Mouse (Mus musculus) mature B cell (primary cell): ENCODE data around the gene Cyp2f2.

ENCODE experiments used
- in situ Hi-C: fragments of 300-500 bp; cut with MboI; formaldehyde crosslinking; loops from 2 replicates; pipeline ENCODE4 v1.14.3; 2019

Gene Cyp2f2

DNA sequence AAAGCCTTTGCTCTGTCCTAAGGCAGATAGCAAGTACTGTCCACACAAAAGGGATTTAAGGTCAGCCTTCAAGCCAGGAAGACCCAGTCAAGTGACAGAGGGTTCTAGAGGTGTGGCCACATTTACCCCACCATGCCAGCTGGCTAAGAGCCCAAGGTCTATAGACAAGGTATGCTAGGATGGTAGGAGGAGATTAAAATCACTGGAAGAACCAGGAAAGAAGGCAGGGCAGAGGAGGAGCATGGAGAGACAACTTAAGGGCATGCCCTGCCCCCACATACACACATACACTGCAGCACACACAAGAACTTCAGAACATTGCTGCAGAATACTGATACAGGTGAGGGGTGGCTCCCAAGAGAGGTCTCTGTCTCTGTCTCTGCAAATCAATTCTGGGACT is at the start of gene Cyp2f2:
Gene Cyp2f2, plus strand, starts transcription at position 234 of the 400 bp plus-strand sequence.
- in situ Hi-C loops, result no loop called here

DNA sequence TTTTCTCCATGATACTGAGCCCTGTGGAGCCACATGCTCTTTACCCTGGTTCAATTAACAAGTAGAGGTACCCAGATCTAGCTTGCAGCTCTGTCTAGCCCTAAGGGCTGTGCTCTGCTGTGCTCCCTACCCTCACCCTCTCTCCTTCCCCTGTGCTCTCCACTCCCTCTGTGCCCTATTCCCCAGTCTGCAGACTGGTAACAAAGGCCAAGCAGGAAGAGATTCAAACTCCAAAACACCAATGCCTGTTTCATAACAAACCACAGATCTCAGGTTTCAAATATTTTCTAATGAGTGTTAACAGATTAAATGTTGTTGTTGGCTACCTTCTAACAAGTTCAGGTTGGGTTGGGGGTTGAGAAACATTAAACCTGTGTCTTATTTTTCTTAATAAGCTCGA is 41.1 kb upstream of the Cyp2f2 start:
- in situ Hi-C loops, result no loop called here

DNA sequence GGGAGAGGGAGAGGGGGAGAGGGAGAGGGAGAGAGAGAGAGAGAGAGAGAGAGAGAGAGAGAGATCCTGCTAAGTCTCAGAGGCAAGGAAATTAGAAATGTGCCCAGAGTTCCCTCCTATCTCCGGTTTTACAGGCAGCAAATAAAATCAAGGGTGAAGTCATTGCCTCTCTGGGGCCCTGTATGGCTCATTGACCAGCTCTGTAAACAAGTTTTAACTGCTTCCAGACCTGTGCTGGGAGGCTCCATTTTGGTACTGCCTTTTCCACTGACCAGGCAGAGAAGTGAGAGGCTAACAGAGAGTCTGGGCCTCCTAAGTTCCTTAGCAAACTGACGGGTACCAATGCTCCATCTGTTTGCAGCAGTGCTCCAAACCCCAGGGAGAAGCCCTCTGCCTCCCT is 38.1 kb upstream of the Cyp2f2 start:
- in situ Hi-C loops, result no loop called here

DNA sequence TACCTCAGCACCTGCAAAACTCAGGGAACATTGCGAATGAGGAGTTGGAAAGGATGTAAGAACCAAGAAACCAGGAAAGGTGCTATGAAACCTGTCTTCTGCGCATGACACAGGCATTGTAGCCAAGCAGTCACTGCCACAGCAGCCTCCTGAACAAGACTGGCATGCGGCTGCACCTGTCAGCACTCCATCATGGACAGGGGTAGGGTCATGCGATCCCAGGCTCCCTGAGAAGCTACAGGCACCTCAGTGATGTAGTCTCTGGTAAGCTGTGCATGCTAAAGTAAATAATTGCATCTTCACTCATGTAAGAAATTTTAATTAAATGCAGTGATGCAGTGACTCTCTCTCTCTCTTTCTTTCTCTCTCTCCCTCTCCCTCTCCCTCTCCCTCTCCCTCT is 28.7 kb upstream of the Cyp2f2 start:
- in situ Hi-C loops, result no loop called here

DNA sequence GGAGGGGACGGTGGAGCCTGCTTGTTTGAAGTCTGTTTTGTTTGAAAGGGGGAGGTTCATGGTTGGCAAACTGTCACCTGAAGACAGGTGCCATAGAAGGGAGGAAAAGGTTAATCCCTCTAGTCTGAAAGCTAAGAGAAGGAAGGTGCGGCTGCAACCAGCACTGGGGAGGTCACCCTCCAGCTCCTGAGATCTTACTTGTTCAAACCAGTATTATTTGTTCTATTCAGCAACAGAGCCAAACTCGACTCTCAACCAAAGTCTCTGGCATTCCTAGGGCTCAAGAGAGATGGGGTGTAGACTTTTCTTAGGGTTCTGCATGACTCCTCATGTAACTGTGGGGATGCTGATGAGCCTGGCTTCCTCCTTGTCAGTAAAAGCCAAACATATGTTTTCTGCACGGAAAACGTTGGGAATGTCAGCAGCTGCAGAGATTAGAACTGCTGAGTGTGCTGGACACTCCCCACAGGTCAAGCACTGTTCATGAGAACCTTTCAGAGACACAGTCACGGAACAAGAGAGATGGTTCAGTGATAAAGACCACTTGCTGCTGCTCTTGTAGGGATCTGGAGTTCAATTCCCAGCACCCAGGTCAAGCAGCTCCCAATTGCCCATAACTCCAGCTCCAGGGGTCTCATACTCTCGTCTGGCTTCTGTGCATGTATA is 27.5 kb upstream of the Cyp2f2 start:
- in situ Hi-C loops, result no loop called here

DNA sequence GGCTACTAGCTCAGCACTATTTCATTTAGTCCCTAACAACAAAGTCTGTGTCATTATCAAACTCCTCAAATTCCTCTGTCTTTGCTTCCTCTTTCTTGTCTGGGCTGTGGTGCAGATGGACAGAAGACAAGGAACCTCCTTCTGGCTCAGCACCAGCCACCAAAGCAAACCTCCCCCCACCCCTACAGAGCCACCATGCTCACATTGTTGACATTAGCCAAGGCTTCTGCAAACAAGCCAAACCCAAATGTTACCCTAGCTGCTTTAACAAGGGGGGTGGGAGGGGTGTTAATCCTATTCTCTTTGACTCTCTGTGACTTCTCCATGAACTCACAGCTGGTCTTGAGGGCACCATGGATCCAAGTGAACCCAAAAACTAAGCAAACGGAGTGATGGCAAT is 26.8 kb upstream of the Cyp2f2 start:
- in situ Hi-C loops, result no loop called here

DNA sequence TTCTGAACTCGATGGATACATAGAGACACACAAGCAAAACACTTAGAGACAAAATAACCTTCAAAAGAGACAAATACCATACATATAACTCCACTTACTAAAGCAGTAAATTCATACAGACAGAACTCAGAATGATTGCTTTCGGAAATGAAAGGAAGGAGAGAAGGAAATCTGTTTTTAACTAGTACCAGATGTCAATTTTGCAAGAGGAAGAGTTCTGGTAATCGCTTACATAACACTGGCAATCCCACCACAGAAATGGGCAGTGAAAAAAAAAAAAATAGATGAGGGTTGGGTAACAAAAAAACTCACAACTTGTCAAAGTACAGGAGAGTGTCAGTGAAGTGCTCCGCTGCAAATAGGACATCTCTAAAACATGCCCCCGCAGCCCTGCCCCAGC is 14.8 kb upstream of the Cyp2f2 start:
- in situ Hi-C loops, result no loop called here

DNA sequence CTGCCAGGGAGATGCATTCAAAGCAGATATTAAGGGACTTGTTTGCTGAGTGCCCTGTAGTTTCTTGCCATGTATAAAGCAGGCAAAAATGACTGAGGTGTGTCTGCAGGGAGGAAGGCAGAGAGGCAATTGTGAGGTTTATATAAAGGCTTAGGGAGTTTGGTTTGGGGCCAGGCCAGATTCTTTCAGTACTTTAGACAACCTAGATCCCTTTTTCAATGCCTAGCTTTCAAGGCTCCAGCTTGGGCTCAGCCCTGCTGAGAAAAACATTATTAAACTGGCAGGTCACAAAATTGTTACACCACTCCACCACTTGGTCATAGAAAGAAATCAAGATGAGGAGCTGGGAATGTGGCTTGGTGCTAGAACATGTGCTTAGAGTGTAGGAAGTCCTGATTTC is 9.4 kb upstream of the Cyp2f2 start:
- in situ Hi-C loops, result no loop called here

DNA sequence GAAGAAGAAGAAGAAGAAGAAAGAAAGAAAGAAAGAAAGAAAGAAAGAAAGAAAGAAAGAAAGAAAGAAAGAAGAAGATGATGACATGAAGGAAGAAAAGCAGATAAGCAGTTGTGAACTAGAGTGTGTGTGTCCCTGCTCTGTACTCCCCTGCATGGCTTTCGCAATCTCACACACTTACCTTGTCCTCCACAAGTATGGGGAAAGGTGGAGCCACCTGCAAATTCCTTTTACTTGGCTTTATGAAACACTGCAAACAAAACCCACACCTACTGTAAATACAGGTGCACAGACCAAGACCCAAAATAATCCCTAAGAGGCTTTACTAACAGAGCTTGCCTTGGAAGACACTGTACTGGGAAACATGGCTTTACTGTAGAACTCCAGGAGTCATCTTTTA is 8.7 kb upstream of the Cyp2f2 start:
- in situ Hi-C loops, result no loop called here

DNA sequence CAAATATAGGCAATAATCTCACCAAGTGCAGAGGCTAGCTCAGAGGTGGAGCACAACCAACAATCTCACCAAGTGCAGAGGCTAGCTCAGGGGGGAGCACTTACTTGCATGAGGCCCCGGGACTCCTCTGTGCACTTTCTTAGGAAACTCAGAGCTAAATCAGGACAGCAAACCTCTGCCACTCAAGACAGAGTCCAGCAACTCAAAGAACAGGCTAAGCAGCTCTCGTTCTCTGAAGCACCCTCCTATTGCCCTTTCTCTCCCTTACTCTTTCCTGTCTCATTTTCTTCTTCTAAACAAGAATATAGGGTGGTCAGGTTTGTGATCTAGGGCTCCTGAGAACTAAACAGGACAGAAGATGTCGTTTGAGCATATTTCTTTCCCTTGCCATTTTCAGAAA is 7.7 kb upstream of the Cyp2f2 start:
- in situ Hi-C loops, result no loop called here

DNA sequence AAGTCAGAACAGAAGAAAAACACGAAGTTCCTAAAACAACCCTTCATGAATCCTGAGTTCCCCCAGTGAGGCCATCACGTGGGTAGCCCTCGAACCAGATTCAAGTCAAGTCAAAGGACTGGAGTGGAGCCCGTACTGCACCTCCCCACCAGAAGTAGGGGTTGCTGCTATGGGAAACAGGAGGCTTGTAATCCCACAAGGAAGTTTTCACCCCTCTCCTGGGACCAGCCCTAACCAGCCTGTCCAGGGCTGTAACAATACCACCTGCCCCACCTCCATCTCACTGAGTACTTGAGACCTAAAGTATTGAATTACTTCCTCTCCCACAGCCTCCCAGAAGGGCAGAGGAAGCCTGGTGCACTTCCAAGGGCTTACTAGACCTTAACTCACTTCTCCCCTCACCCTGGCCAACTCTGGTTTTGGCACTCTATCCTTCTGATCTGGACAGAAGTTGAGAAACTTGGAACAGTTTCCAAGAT is 1.6 kb upstream of the Cyp2f2 start:
- in situ Hi-C loops, result no loop called here

DNA sequence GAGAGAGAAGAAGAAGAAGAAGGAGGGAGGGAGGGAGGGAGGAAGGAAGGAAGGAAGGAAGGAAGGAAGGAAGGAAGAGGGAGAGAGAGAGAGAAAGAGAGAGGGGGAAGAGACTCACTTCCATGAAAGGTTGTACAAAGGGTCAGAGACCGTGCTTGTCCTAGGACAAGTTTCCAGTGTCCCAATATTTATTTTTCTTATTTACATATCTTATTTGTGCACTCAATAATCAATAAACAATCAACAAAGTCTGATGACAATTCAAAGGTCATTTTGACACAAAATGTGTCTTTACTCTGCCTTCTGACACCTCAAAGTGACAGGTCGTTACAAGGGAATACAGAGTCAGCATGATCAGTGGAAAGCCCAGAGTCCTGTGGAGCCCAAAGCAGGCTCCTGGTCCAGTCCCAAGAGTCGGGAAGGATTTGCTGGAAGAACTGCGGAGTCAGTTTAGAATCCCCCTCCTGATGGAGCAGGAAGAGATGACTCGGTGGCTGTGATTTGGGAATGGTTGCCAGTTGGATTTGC is 4.7 kb downstream of the Cyp2f2 start:
- in situ Hi-C loops, result no loop called here

DNA sequence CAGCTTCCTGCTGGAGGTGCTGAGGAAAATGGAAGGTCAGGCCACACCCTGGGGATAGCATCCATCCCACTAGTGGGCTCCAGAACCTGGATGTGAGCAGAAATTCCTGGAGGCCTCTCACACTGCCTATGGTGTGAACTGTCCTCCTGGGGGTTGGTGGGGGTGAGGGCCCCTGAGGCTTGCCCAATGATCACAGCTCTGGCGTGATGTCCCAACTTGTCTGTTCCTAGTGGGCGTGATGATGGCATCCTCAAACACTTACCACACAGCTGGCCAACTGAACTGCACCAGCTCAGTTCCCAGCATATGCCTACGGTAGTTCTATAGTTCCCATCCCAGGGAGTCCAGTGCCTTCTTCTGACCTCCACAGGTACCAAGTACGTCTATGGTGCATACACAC is 5.3 kb downstream of the Cyp2f2 start:
- in situ Hi-C loops, result no loop called here

DNA sequence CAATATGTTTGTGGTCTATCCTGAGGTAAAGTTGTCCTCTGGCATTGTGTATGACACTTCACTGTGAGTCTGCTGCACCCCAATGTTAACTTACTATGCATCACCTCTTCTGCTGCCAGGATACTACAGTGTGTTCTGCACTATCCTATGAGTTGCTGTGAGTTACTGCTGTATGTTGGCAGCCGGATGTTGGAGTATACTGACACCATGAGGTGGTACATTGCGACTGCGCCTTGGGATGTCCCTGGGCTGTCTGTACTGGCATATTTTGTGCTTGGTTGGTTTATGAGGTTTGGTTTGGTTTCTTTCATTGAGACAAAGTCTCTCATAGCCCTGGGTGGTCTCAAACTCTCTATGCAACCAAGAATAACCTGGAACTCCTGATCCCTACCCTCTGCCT is 8.5 kb downstream of the Cyp2f2 start:
- in situ Hi-C loops, result no loop called here

DNA sequence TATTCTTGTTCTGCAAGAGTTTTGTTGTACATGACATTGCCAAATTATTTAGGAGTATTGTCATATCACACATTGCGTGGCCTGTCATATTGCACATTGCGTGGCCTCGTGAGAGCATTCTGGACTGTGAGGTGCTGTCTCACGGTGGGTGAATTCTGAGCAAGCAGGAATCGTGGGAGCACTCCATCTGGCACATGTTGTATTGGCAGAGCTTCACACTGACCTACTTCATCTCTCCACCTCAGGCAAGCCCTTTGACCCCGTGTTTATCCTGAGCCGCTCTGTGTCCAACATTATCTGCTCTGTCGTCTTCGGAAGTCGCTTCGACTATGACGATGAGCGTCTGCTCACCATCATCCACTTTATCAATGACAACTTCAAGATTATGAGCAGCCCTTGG is 9.2 kb downstream of the Cyp2f2 start:
- in situ Hi-C loops, result no loop called here

DNA sequence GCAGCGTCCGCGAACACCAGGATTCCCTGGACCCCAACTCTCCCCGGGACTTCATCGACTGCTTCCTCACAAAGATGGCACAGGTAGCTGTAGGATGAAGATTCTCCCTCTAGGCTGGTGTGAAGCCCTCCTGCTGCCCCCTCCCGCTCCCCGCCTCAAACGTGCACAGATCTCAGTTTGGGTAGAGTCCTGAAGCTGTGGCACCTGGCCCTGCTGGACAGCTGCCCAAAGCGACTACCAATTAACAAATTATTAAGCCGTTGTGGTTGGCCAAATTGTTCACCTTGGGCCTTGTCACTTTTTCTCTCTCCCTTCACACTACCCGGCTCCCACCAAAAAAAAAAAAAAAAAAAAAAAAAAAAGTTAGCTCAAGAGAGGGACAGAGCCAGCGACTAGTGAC is 10.1 kb downstream of the Cyp2f2 start:
- in situ Hi-C loops, result no loop called here

DNA sequence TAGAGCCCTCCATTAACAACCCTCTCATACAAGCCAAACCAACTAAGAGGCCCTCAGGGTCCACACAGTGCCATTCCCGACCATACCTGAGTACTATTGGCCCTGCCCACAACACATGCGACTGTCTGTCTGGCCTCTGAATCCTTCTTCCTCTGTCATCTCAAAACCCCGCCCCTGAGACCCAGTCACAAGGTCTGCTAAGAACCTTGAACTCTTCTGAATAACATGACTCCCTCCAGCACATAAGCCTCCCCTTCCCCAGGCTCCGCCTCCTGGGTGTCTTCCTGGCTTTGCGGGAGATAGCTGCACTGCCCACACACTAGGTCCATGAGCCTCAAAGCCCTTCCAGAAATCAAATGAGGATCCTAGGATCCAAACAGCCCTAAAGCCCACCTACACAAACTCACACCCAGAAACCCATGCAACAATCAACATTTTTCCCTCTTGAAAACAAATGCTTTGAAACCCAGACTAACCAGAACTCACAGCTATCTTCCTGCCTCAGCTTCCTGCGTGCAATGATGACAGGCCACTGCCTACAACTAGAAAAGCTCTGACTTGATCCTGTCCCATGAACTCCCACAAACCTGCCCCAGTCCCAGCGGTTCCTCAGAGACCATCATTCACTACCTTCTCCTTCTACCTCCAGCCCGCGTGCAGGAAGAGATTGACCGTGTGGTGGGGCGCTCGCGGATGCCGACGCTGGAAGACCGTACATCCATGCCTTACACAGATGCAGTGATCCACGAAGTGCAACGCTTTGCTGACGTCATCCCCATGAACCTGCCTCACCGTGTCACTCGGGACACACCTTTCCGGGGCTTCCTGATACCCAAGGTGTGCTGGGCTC is 11.0 kb downstream of the Cyp2f2 start:
- in situ Hi-C loops, result no loop called here

DNA sequence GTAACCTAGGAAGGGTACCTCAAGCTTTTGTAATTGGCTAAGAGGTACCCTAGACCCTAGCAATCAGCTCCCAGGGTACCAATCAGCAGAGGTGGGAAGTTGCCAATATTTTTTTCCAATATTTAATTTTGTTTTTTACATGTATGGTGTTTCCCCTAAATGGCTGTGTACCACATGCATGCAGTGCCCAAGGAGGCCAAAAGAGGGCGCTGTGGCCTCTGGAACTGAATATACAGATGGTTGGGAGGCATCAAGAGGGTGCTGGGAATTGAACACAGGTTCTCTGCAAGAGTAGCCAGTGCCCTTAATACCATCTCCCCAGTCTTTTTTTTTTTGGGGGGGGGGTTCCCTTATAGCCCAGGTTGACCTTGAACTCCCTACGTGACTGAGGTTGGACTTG is 11.7 kb downstream of the Cyp2f2 start:
- in situ Hi-C loops, result no loop called here

DNA sequence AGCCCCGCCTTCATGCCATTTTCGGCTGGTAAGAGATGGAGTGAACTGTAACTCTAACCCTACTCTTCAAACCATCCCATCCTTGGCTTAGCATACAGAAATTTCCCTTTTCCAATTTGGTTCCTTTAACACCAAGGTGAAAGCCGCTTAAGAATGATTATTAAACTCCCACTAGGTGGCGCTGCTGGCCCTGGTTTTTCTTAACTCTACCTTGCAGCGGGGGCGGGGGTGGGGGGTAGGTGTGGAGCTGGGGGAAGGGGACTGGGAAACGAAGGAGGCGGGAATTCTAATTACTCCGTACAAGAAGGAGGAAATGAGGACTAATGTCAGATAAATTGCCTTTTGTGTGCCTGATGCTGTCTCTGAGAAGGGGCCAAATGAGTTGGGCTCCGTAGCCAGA is 12.9 kb downstream of the Cyp2f2 start:
- in situ Hi-C loops, result no loop called here

DNA sequence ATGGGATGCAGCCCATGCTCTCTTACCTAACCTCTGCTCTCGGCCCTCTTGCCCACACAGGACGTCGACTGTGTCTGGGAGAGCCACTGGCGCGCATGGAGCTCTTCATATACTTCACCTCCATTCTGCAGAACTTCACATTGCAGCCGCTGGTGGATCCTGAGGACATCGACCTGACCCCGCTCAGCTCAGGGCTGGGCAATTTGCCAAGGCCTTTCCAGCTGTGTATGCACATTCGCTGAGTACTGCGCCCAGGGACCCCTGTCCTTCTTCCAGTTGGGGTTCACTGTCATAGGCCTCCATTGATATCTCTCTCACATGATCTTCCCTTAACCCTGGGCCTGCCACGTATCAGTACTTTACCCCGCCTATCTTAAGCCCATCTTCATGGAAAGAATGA is 13.4 kb downstream of the Cyp2f2 start:
- in situ Hi-C loops, result no loop called here

DNA sequence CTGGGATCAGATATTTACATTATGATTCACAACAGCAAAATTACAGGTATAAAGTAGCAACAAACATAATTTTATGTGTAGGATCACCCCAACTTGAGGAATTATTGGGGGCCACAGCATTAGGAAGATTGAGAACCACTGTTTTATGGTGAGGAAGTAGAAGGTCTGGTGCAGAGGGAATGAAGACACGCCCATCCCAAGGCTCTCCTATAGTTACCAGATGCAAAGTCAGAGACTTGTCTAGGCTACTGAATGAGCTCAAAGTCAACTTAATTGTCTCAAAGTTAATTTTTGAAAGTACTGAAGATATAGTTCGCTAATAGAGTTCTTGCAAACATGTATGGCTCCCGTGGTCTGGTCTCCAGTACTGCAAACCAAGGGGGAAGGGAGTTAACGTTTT is 14.0 kb downstream of the Cyp2f2 start:
- in situ Hi-C loops, result no loop called here

DNA sequence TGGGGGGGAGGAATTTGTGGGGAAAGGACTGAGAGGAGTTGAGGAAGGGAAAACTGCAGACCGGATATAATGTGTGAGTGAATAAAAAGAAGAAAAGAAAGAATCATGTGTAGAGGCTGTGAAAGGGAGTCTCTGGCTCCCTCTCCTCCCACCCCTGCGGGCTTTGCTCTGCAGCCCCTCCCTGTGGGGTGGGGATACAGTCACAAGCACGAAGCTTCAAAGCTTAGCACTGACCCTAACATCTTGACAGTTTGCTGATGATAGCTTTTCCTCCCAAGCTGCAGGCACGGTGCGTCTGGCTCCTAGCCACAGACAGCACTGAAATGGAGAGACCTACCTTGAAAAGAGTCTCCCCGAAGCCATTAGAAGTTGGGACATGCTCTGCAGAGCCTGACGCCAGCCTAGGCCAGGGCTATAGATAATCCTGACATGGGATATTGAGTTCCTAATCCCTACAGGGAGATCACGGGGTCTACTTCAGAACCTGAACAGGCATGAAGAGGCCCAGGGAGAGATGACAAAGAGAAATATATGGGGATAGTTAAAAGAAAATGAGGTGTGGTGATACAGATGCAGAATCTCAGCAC is 16.8 kb downstream of the Cyp2f2 start:
- in situ Hi-C loops, result no loop called here
